Mouse (Mus musculus): ENCODE measurements around the gene Scaf1. TPM values are rescaled to one million over a fixed set of nuclear protein-coding genes. Genes with fewer than 3 reads are reported as not detected.
A peak's percentile ranks its signal among the peaks of the same experiment; 100 is the strongest.

The Scaf1 gene
- polyA plus RNA-seq, 2 experiments: 11.0 to 16.9 TPM

GRCm38 (mm10) chr7:44957183-44957835 lies 58.9 kb downstream of the Scaf1 start:
- DNase-seq (ENCODE audit: low read depth in 3 of 3, low spot score in 3 of 3): no peak
- H3K27me3 ChIP-seq (ENCODE audit: control insufficient read depth, insufficient read depth, low read length): no peaks in the 10 kb centered on the region
- TF ChIP-seq EP300 (IDR thresholded peaks at IDR 0.05; ENCODE audit: low read depth) (no peak), CTCF (IDR thresholded peaks at IDR 0.05; ENCODE audit: low read depth) (no peak)
- no peaks in the 10 kb centered on the region for H3K36me3 ChIP-seq (replicated peaks; ENCODE audit: control insufficient read depth, insufficient read depth, low read depth)
- ATAC-seq (ENCODE audit: insufficient read depth): no peak
- WGBS (ENCODE audit: insufficient replicate concordance): 68% methylated on average over 20 of the region's 20 CpGs
- H3K4me2 ChIP-seq (ENCODE audit: low read depth): no peak overlapping the region
- no peak overlapping the region for H3K9ac ChIP-seq (replicated peaks)
- peaks cover 3 to 7% of the 10 kb centered on the region in 2 experiments for H3K4me1 ChIP-seq (replicated peaks; ENCODE audit: control insufficient read depth in 2 of 2, insufficient read depth in 2 of 2, low read length in 1 of 2)
- H3K9me3 ChIP-seq (ENCODE audit: control insufficient read depth, low read length): no peaks in the 10 kb centered on the region
- no peak overlapping the region for H3K27ac ChIP-seq
- no peak overlapping the region for H3K4me3 ChIP-seq (ENCODE audit: insufficient read depth in 1 of 2, low read depth in 2 of 2, low read length in 2 of 2)

- Histone ChIP-seq H3K36me3 (replicated peaks; ENCODE audit: control insufficient read depth, insufficient read depth, low read depth) (no peaks in the 10 kb centered on the region), H3K4me1 (replicated peaks; ENCODE audit: control insufficient read depth in 2 of 2, insufficient read depth in 2 of 2, low read length in 1 of 2) (peaks cover 12 to 14% of the 10 kb centered on the region in 2 experiments), H3K9me3 (ENCODE audit: control insufficient read depth, low read length) (no peaks in the 10 kb centered on the region), H3K4me2 (ENCODE audit: low read depth) (no peak overlapping the region), H3K27ac (no peak overlapping the region), H3K4me3 (ENCODE audit: insufficient read depth in 1 of 2, low read depth in 2 of 2, low read length in 2 of 2) (no peak overlapping the region), H3K9ac (replicated peaks) (no peak overlapping the region), H3K27me3 (ENCODE audit: control insufficient read depth, insufficient read depth, low read length) (peaks cover 6% of the 10 kb centered on the region)
- TF ChIP-seq EP300 (IDR thresholded peaks at IDR 0.05; ENCODE audit: low read depth): no peak
- DNase-seq (ENCODE audit: low read depth in 3 of 3, low spot score in 3 of 3) (no peak), ATAC-seq (ENCODE audit: insufficient read depth) (no peak)
- 59% methylated on average over 6 of the region's 6 CpGs for WGBS (ENCODE audit: insufficient replicate concordance)
Measured at GRCm38 (mm10) chr7:44956266-44956665, 59.9 kb downstream of the Scaf1 start.

- peaks cover 13% of the 10 kb centered on the region for H3K27me3 ChIP-seq (ENCODE audit: control insufficient read depth, insufficient read depth, low read length)
- peaks cover 12 to 14% of the 10 kb centered on the region in 2 experiments for H3K4me1 ChIP-seq (replicated peaks; ENCODE audit: control insufficient read depth in 2 of 2, insufficient read depth in 2 of 2, low read length in 1 of 2)
- H3K9ac ChIP-seq (replicated peaks): no peak overlapping the region
- no peak overlapping the region for H3K4me3 ChIP-seq (ENCODE audit: insufficient read depth in 1 of 2, low read depth in 2 of 2, low read length in 2 of 2)
- DNase-seq (ENCODE audit: low read depth in 3 of 3, low spot score in 3 of 3) (peak in 1 of 3 experiments; percentile 26), ATAC-seq (ENCODE audit: insufficient read depth) (no peak)
- H3K4me2 ChIP-seq (ENCODE audit: low read depth): no peak overlapping the region
- WGBS (ENCODE audit: insufficient replicate concordance): 36% methylated on average over 5 of the region's 5 CpGs
- no peak overlapping the region for H3K27ac ChIP-seq
- no peaks in the 10 kb centered on the region for H3K36me3 ChIP-seq (replicated peaks; ENCODE audit: control insufficient read depth, insufficient read depth, low read depth)
- no peaks in the 10 kb centered on the region for H3K9me3 ChIP-seq (ENCODE audit: control insufficient read depth, low read length)
- peak; percentile 72 for TF ChIP-seq CTCF (IDR thresholded peaks at IDR 0.05; ENCODE audit: low read depth)
- TF ChIP-seq EP300 (IDR thresholded peaks at IDR 0.05; ENCODE audit: low read depth): no peak
Measured at GRCm38 (mm10) chr7:44955628-44956027, 60.5 kb downstream of the Scaf1 start.

GRCm38 (mm10) chr7:44954091-44954885 lies 61.9 kb downstream of the Scaf1 start:
- Histone ChIP-seq H3K9ac (replicated peaks) (no peak overlapping the region), H3K27ac (no peak overlapping the region), H3K4me3 (ENCODE audit: insufficient read depth in 1 of 2, low read depth in 2 of 2, low read length in 2 of 2) (no peak overlapping the region), H3K27me3 (ENCODE audit: control insufficient read depth, insufficient read depth, low read length) (peaks cover 22% of the 10 kb centered on the region), H3K4me1 (replicated peaks; ENCODE audit: control insufficient read depth in 2 of 2, insufficient read depth in 2 of 2, low read length in 1 of 2) (peaks cover 12 to 14% of the 10 kb centered on the region in 2 experiments), H3K4me2 (ENCODE audit: low read depth) (no peak overlapping the region), H3K36me3 (replicated peaks; ENCODE audit: control insufficient read depth, insufficient read depth, low read depth) (no peaks in the 10 kb centered on the region), H3K9me3 (ENCODE audit: control insufficient read depth, low read length) (no peaks in the 10 kb centered on the region)
- TF ChIP-seq CTCF (IDR thresholded peaks at IDR 0.05; ENCODE audit: low read depth): no peak
- no peak for TF ChIP-seq EP300 (IDR thresholded peaks at IDR 0.05; ENCODE audit: low read depth)
- DNase-seq (ENCODE audit: low read depth in 3 of 3, low spot score in 3 of 3) (no peak), ATAC-seq (ENCODE audit: insufficient read depth) (no peak)
- 79% methylated on average over 12 of the region's 12 CpGs for WGBS (ENCODE audit: insufficient replicate concordance)

- WGBS (ENCODE audit: insufficient replicate concordance): 62% methylated on average over 14 of the region's 14 CpGs
- H3K27ac ChIP-seq: no peak overlapping the region
- no peak overlapping the region for H3K4me3 ChIP-seq (ENCODE audit: insufficient read depth in 1 of 2, low read depth in 2 of 2, low read length in 2 of 2)
- no peaks in the 10 kb centered on the region for H3K9me3 ChIP-seq (ENCODE audit: control insufficient read depth, low read length)
- TF ChIP-seq EP300 (IDR thresholded peaks at IDR 0.05; ENCODE audit: low read depth) (no peak), CTCF (IDR thresholded peaks at IDR 0.05; ENCODE audit: low read depth) (no peak)
- peaks cover 22% of the 10 kb centered on the region for H3K27me3 ChIP-seq (ENCODE audit: control insufficient read depth, insufficient read depth, low read length)
- peaks cover 12 to 14% of the 10 kb centered on the region in 2 experiments for H3K4me1 ChIP-seq (replicated peaks; ENCODE audit: control insufficient read depth in 2 of 2, insufficient read depth in 2 of 2, low read length in 1 of 2)
- no peak overlapping the region for H3K4me2 ChIP-seq (ENCODE audit: low read depth)
- no peaks in the 10 kb centered on the region for H3K36me3 ChIP-seq (replicated peaks; ENCODE audit: control insufficient read depth, insufficient read depth, low read depth)
- ATAC-seq (ENCODE audit: insufficient read depth) (no peak), DNase-seq (ENCODE audit: low read depth in 3 of 3, low spot score in 3 of 3) (no peak)
- H3K9ac ChIP-seq (replicated peaks): no peak overlapping the region
Measured at GRCm38 (mm10) chr7:44953561-44953960, 62.6 kb downstream of the Scaf1 start.

Small RNA genes within 50 kb of the gene (microRNA-seq; reads per million reads assigned to microRNA genes)
- gene Mir7054: not detected

Other genes starting within 250 kb of the Scaf1 start
Only the 30 nearest of the 35 such genes appear.
- 25.8 and 36.4 TPM in 2 replicates for gene Akt1s1, start 167.4 kb downstream of the Scaf1 start, polyA plus RNA-seq (2012; rRNA removed)
- gene Akt1s1, start 167.4 kb downstream of the Scaf1 start, polyA plus RNA-seq (2014; fragmentation: Nextera tagmentation; extraction: Ambion mirVana): 10.0 and 10.6 TPM in 2 replicates
- gene Tbc1d17, start 167.3 kb downstream of the Scaf1 start, polyA plus RNA-seq (2012; rRNA removed): 12.9 and 16.2 TPM in 2 replicates
- 18.3 and 20.2 TPM in 2 replicates for gene Tbc1d17, start 167.3 kb downstream of the Scaf1 start, polyA plus RNA-seq (2014; fragmentation: Nextera tagmentation; extraction: Ambion mirVana)
- 12.7 and 14.3 TPM in 2 replicates for gene Pnkp, start 159.2 kb downstream of the Scaf1 start, polyA plus RNA-seq (2012; rRNA removed)
- gene Pnkp, start 159.2 kb downstream of the Scaf1 start, polyA plus RNA-seq (2014; fragmentation: Nextera tagmentation; extraction: Ambion mirVana): 15.6 and 17.0 TPM in 2 replicates
- gene Ptov1, start 146.6 kb downstream of the Scaf1 start, polyA plus RNA-seq (2012; rRNA removed): 47.3 and 54.1 TPM in 2 replicates
- 35.0 and 42.1 TPM in 2 replicates for gene Ptov1, start 146.6 kb downstream of the Scaf1 start, polyA plus RNA-seq (2014; fragmentation: Nextera tagmentation; extraction: Ambion mirVana)
- 29.3 and 35.1 TPM in 2 replicates for gene Med25, start 123.7 kb downstream of the Scaf1 start, polyA plus RNA-seq (2012; rRNA removed)
- 24.2 and 27.1 TPM in 2 replicates for gene Med25, start 123.7 kb downstream of the Scaf1 start, polyA plus RNA-seq (2014; fragmentation: Nextera tagmentation; extraction: Ambion mirVana)
- gene Fuz, start 120.3 kb downstream of the Scaf1 start, polyA plus RNA-seq (2012; rRNA removed): 5.9 and 6.5 TPM in 2 replicates
- gene Fuz, start 120.3 kb downstream of the Scaf1 start, polyA plus RNA-seq (2014; fragmentation: Nextera tagmentation; extraction: Ambion mirVana): 5.0 and 5.5 TPM in 2 replicates
- 62.2 and 67.6 TPM in 2 replicates for gene Ap2a1, start 86.9 kb downstream of the Scaf1 start, polyA plus RNA-seq (2012; rRNA removed)
- 69.6 and 74.2 TPM in 2 replicates for gene Ap2a1, start 86.9 kb downstream of the Scaf1 start, polyA plus RNA-seq (2014; fragmentation: Nextera tagmentation; extraction: Ambion mirVana)
- gene Tsks, start 73.2 kb downstream of the Scaf1 start, polyA plus RNA-seq (2012; rRNA removed): 0.07 and 0.22 TPM in 2 replicates
- gene Tsks, start 73.2 kb downstream of the Scaf1 start, polyA plus RNA-seq (2014; fragmentation: Nextera tagmentation; extraction: Ambion mirVana): 0.05 TPM in 1 of 2 replicates, not detected in the other
- 2.5 and 3.0 TPM in 2 replicates for gene Cpt1c, start 41.5 kb downstream of the Scaf1 start, polyA plus RNA-seq (2012; rRNA removed)
- 0.80 and 1.3 TPM in 2 replicates for gene Cpt1c, start 41.5 kb downstream of the Scaf1 start, polyA plus RNA-seq (2014; fragmentation: Nextera tagmentation; extraction: Ambion mirVana)
- gene Prmt1, start 29.8 kb downstream of the Scaf1 start, polyA plus RNA-seq (2012; rRNA removed): 168 and 174 TPM in 2 replicates
- gene Prmt1, start 29.8 kb downstream of the Scaf1 start, polyA plus RNA-seq (2014; fragmentation: Nextera tagmentation; extraction: Ambion mirVana): 50.4 and 51.2 TPM in 2 replicates
- gene Irf3, start 18.7 kb downstream of the Scaf1 start, polyA plus RNA-seq (2012; rRNA removed): 40.3 and 41.0 TPM in 2 replicates
- gene Irf3, start 18.7 kb downstream of the Scaf1 start, polyA plus RNA-seq (2014; fragmentation: Nextera tagmentation; extraction: Ambion mirVana): 28.0 and 32.1 TPM in 2 replicates
- 11.4 and 14.4 TPM in 2 replicates for gene Bcl2l12, start 17.7 kb downstream of the Scaf1 start, polyA plus RNA-seq (2012; rRNA removed)
- 11.7 and 11.9 TPM in 2 replicates for gene Bcl2l12, start 17.7 kb downstream of the Scaf1 start, polyA plus RNA-seq (2014; fragmentation: Nextera tagmentation; extraction: Ambion mirVana)
- 16.3 and 19.7 TPM in 2 replicates for gene Rras, start 1.6 kb upstream of the Scaf1 start, polyA plus RNA-seq (2012; rRNA removed)
- gene Rras, start 1.6 kb upstream of the Scaf1 start, polyA plus RNA-seq (2014; fragmentation: Nextera tagmentation; extraction: Ambion mirVana): 15.4 and 20.6 TPM in 2 replicates
- 1.8 and 2.6 TPM in 2 replicates for gene Prr12, start 36.5 kb upstream of the Scaf1 start, polyA plus RNA-seq (2012; rRNA removed)
- 1.9 and 2.2 TPM in 2 replicates for gene Prr12, start 36.5 kb upstream of the Scaf1 start, polyA plus RNA-seq (2014; fragmentation: Nextera tagmentation; extraction: Ambion mirVana)
- gene Nosip, start 46.1 kb upstream of the Scaf1 start, polyA plus RNA-seq (2012; rRNA removed): 24.5 and 26.4 TPM in 2 replicates
- 23.1 and 27.4 TPM in 2 replicates for gene Nosip, start 46.1 kb upstream of the Scaf1 start, polyA plus RNA-seq (2014; fragmentation: Nextera tagmentation; extraction: Ambion mirVana)
- 8.5 and 10.1 TPM in 2 replicates for gene Prrg2, start 46.3 kb upstream of the Scaf1 start, polyA plus RNA-seq (2012; rRNA removed)
- gene Prrg2, start 46.3 kb upstream of the Scaf1 start, polyA plus RNA-seq (2014; fragmentation: Nextera tagmentation; extraction: Ambion mirVana): 6.2 and 7.3 TPM in 2 replicates
- gene Rcn3, start 75.9 kb upstream of the Scaf1 start, polyA plus RNA-seq (2012; rRNA removed): 20.1 and 20.6 TPM in 2 replicates
- gene Rcn3, start 75.9 kb upstream of the Scaf1 start, polyA plus RNA-seq (2014; fragmentation: Nextera tagmentation; extraction: Ambion mirVana): 19.2 and 21.5 TPM in 2 replicates
- gene Fcgrt, start 87.5 kb upstream of the Scaf1 start, polyA plus RNA-seq (2012; rRNA removed): 14.9 and 16.3 TPM in 2 replicates
- 35.5 and 35.6 TPM in 2 replicates for gene Fcgrt, start 87.5 kb upstream of the Scaf1 start, polyA plus RNA-seq (2014; fragmentation: Nextera tagmentation; extraction: Ambion mirVana)
- 309 and 366 TPM in 2 replicates for gene Rps11, start 108.1 kb upstream of the Scaf1 start, polyA plus RNA-seq (2012; rRNA removed)
- gene Rps11, start 108.1 kb upstream of the Scaf1 start, polyA plus RNA-seq (2014; fragmentation: Nextera tagmentation; extraction: Ambion mirVana): 989 and 1,016 TPM in 2 replicates
- 534 and 909 TPM in 2 replicates for gene Rpl13a, start 112.4 kb upstream of the Scaf1 start, polyA plus RNA-seq (2012; rRNA removed)
- gene Rpl13a, start 112.4 kb upstream of the Scaf1 start, polyA plus RNA-seq (2014; fragmentation: Nextera tagmentation; extraction: Ambion mirVana): 992 and 1,027 TPM in 2 replicates
- gene Gm45713, start 119.9 kb upstream of the Scaf1 start, polyA plus RNA-seq (2012; rRNA removed): 0.03 TPM in 1 of 2 replicates, not detected in the other
- 0.15 and 0.63 TPM in 2 replicates for gene Gm45713, start 119.9 kb upstream of the Scaf1 start, polyA plus RNA-seq (2014; fragmentation: Nextera tagmentation; extraction: Ambion mirVana)
- 12.1 and 13.4 TPM in 2 replicates for gene Flt3l, start 120.1 kb upstream of the Scaf1 start, polyA plus RNA-seq (2012; rRNA removed)
- gene Flt3l, start 120.1 kb upstream of the Scaf1 start, polyA plus RNA-seq (2014; fragmentation: Nextera tagmentation; extraction: Ambion mirVana): 3.9 and 5.5 TPM in 2 replicates
- 38.3 and 43.3 TPM in 2 replicates for gene Pih1d1, start 137.9 kb upstream of the Scaf1 start, polyA plus RNA-seq (2012; rRNA removed)
- gene Pih1d1, start 137.9 kb upstream of the Scaf1 start, polyA plus RNA-seq (2014; fragmentation: Nextera tagmentation; extraction: Ambion mirVana): 44.3 and 45.8 TPM in 2 replicates
- 17.9 and 19.8 TPM in 2 replicates for gene Aldh16a1, start 138.2 kb upstream of the Scaf1 start, polyA plus RNA-seq (2012; rRNA removed)
- gene Aldh16a1, start 138.2 kb upstream of the Scaf1 start, polyA plus RNA-seq (2014; fragmentation: Nextera tagmentation; extraction: Ambion mirVana): 20.9 and 23.1 TPM in 2 replicates
- gene Slc17a7, start 147.6 kb upstream of the Scaf1 start, polyA plus RNA-seq (2012; rRNA removed): 0.01 TPM in 2 replicates
- not detected in 2 replicates for gene Slc17a7, start 147.6 kb upstream of the Scaf1 start, polyA plus RNA-seq (2014; fragmentation: Nextera tagmentation; extraction: Ambion mirVana)
- gene Gfy, start 163.2 kb upstream of the Scaf1 start, polyA plus RNA-seq (2012; rRNA removed): 0.02 TPM in 1 of 2 replicates, not detected in the other
- gene Gfy, start 163.2 kb upstream of the Scaf1 start, polyA plus RNA-seq (2014; fragmentation: Nextera tagmentation; extraction: Ambion mirVana): not detected in 2 replicates
- gene Pth2, start 164.6 kb upstream of the Scaf1 start, polyA plus RNA-seq (2012; rRNA removed): not detected in 2 replicates
- not detected in 2 replicates for gene Pth2, start 164.6 kb upstream of the Scaf1 start, polyA plus RNA-seq (2014; fragmentation: Nextera tagmentation; extraction: Ambion mirVana)
- 0.02 and 0.08 TPM in 2 replicates for gene Ccdc155, start 188.5 kb upstream of the Scaf1 start, polyA plus RNA-seq (2012; rRNA removed)
- gene Ccdc155, start 188.5 kb upstream of the Scaf1 start, polyA plus RNA-seq (2014; fragmentation: Nextera tagmentation; extraction: Ambion mirVana): not detected in 2 replicates
- 1.1 and 1.5 TPM in 2 replicates for gene Dkkl1, start 195.8 kb upstream of the Scaf1 start, polyA plus RNA-seq (2012; rRNA removed)
- gene Dkkl1, start 195.8 kb upstream of the Scaf1 start, polyA plus RNA-seq (2014; fragmentation: Nextera tagmentation; extraction: Ambion mirVana): 2.1 and 2.6 TPM in 2 replicates
- gene Tead2, start 199.4 kb upstream of the Scaf1 start, polyA plus RNA-seq (2012; rRNA removed): 7.9 and 10.0 TPM in 2 replicates
- 4.1 and 4.5 TPM in 2 replicates for gene Tead2, start 199.4 kb upstream of the Scaf1 start, polyA plus RNA-seq (2014; fragmentation: Nextera tagmentation; extraction: Ambion mirVana)

All from liver, embryonic 14.5 days (tissue).